Mouse (Mus musculus) hindbrain, postnatal 0 days (tissue): ENCODE measurements around the gene Nkx2-2. TPM values are rescaled to one million over a fixed set of nuclear protein-coding genes. Genes with fewer than 3 reads are reported as not detected.

Source experiments
- ATAC-seq: fragments of 200-750 bp; cut with Nextera tagmentation; 2 replicates; pipeline ENCODE4 v1.8.0; 2017; ENCODE audit warnings: mild to moderate bottlenecking, moderate TSS enrichment, moderate library complexity
- DNase-seq: peaks from one replicate; pipeline ENCODE4 v3.0.0-alpha.2; 2015; ENCODE audit warnings: low spot score
- H3K27ac ChIP-seq: fragments of 300-500 bp; sonication (generic); 2 replicates; pipeline ENCODE4 v1.5.1; 2014; ENCODE audit warnings: mild to moderate bottlenecking
- H3K27me3 ChIP-seq: fragments of 300-500 bp; sonication (generic); 2 replicates; pipeline ENCODE4 v1.6.1; 2014; ENCODE audit warnings: low read length, mixed read lengths; ENCODE audit not compliant: insufficient read depth
- H3K36me3 ChIP-seq: fragments of 300-500 bp; sonication (generic); 2 replicates; pipeline ENCODE4 v1.6.1; 2014; ENCODE audit warnings: low read length, mixed read lengths; ENCODE audit not compliant: insufficient read depth
- H3K4me1 ChIP-seq: fragments of 300-500 bp; sonication (generic); 2 replicates; pipeline ENCODE4 v1.6.1; 2014; ENCODE audit warnings: antibody characterized with exemption, low read length, mixed read lengths; ENCODE audit not compliant: insufficient read depth
- H3K4me2 ChIP-seq: fragments of 300-500 bp; sonication (generic); 2 replicates; pipeline ENCODE4 v1.6.1; 2014; ENCODE audit warnings: low read depth, mild to moderate bottlenecking, low read length, moderate library complexity, mixed read lengths
- H3K4me3 ChIP-seq: fragments of 300-500 bp; sonication (generic); 2 replicates; pipeline ENCODE4 v1.5.1; 2014; ENCODE audit warnings: low read length
- H3K9ac ChIP-seq: fragments of 300-500 bp; sonication (generic); replicated peaks from 2 replicates; pipeline ENCODE4 v1.6.1; 2014; ENCODE audit warnings: mild to moderate bottlenecking, low read length, moderate library complexity, mixed read lengths
- H3K9me3 ChIP-seq: fragments of 300-500 bp; sonication (generic); 2 replicates; pipeline ENCODE4 v1.6.1; 2016; ENCODE audit warnings: low read length, mixed read lengths
- CTCF ChIP-seq: IDR thresholded peaks from 2 replicates; pipeline ENCODE4 v1.5.1; 2016; ENCODE audit warnings: antibody characterized with exemption, control low read depth, low read depth
- WGBS: fragments of 180-500 bp; shearing (Covaris S2); extraction: QIAGEN DNeasy Blood & Tissue Kit; methylation state at CpG from one replicate; pipeline ENCODE4 v1.1.7; 2014; 5-methylcytosine and 5-hydroxymethylcytosine counted together
- polyA plus RNA-seq: library from polyadenylated mRNA; unstranded; fragments of >200 nt; fragmentation: Nextera tagmentation; extraction: Ambion mirVana; gene quantifications from 2 replicates; pipeline ENCODE4 v1.2.1, GENCODE M21; 2015
- total RNA-seq: library from RNA; depleted of rRNA; stranded (reverse); fragments of >200 nt; gene quantifications from 2 replicates; pipeline ENCODE4 v1.2.3, GENCODE M21; 2014

The Nkx2-2 gene
- total and polyA plus RNA-seq, 2 experiments from 2014 or later: 10.5 to 40.7 TPM

- Histone ChIP-seq H3K9ac (no peak overlapping the region), H3K36me3 (no peaks in the 10 kb centered on the region), H3K27me3 (peaks cover 55% of the 10 kb centered on the region), H3K4me2 (peak overlapping the region; percentile 46; the same call in 1 of the 2 replicates), H3K9me3 (no peaks in the 10 kb centered on the region), H3K4me3 (no peak overlapping the region), H3K27ac (peak overlapping the region; percentile 52), H3K4me1 (no peaks in the 10 kb centered on the region)
- DNase-seq: no peak
- 10% methylated on average over 5 of the region's 5 CpGs for WGBS
- ATAC-seq: no peak
- no peak for TF ChIP-seq CTCF
Measured at GRCm38 (mm10) chr2:147181304-147181665, 12.8 kb downstream of the Nkx2-2 start.

- Histone ChIP-seq H3K36me3 (no peaks in the 10 kb centered on the region), H3K4me3 (no peak overlapping the region), H3K27me3 (peaks cover 53% of the 10 kb centered on the region), H3K27ac (peak overlapping the region; percentile 52), H3K9me3 (no peaks in the 10 kb centered on the region), H3K4me1 (no peaks in the 10 kb centered on the region), H3K4me2 (peak overlapping the region; percentile 46; the same call in 1 of the 2 replicates), H3K9ac (no peak overlapping the region)
- TF ChIP-seq CTCF: no peak
- ATAC-seq (peak; percentile 61), DNase-seq (peak; percentile 71)
- WGBS: 6% methylated on average over 32 of the region's 32 CpGs
Measured at GRCm38 (mm10) chr2:147180649-147181303, 13.3 kb downstream of the Nkx2-2 start.

DNA sequence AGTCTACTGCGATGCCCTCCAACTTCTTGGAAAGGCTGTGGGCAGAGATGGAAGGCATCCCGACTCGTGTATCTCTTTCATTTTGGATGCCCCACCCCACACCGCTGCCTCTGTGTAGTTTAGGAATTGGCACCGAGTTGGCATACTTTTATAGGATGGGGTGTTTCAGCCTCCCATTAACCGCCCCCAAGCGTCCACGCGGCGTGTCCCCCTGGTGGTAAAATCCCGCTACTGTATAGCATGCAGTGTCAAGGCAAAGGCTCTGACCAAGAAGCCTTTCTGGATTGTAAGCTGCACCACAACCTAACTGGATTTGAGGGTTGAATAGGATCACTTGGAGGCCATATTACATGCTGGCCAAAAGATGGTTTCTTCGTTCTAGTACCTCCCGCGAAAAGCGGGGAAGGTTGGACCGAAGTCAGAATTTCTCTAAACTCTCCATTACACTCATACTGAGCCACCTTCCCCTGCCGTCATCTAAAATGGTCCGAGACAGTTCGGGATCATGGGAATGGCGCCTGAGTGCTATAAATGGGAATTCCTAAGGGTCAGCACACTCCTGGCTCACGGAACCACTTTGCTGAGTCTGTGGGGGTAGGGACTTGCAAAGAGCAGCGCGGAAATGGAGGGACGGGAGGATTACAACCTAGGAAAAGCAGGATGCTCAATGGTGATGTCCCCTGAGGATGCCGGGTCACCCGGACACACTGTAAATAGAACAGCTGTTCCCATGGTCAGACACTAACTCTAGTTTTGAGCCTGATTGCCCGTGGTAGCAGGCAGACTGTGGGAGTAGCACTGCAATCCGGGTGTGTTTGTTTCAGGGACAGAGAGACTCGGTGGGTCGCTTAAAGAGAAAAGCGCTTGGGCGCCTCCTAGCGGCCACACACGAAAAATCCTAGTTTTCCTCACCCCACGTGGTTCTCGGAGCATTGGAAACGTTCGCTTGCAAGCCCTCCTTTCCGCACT, 15.7 kb downstream of the Nkx2-2 start:
- Histone ChIP-seq H3K4me1 (no peaks in the 10 kb centered on the region), H3K27me3 (peaks cover 46% of the 10 kb centered on the region), H3K9me3 (no peaks in the 10 kb centered on the region), H3K9ac (no peak overlapping the region), H3K36me3 (no peaks in the 10 kb centered on the region), H3K4me2 (peak overlapping the region; percentile 55), H3K27ac (no peak overlapping the region), H3K4me3 (peak overlapping the region; percentile 28)
- WGBS: 1% methylated on average over 39 of the region's 39 CpGs
- peak; percentile 85 for TF ChIP-seq CTCF
- ATAC-seq (peak; percentile 76), DNase-seq (peak; percentile 91)

DNA sequence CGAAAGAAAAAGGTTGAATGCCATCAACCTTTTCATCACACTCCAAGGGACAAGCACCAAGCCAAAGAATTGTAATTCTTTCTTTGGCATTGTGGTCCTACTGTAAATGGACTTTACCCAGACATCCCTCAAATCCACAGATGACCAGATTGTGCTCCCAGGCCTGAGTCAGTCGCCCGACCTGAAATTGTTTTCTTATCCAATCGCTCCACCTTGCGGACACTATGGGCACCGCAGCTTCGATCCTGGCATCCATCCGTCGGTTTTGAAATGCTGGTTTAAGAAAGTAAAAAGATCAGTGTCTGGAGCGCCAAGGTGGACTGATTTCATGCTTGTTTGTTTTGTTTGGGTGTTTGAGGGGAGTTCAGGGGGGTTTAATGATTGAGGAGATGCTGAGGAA, 16.4 kb downstream of the Nkx2-2 start:
- Histone ChIP-seq H3K4me1 (no peaks in the 10 kb centered on the region), H3K27ac (no peak overlapping the region), H3K4me3 (0 out of 2 replicates have a peak overlapping the region, but pooled peaks have one; percentile 28), H3K4me2 (peak overlapping the region; percentile 55), H3K36me3 (no peaks in the 10 kb centered on the region), H3K9ac (no peak overlapping the region), H3K27me3 (peaks cover 41% of the 10 kb centered on the region), H3K9me3 (no peaks in the 10 kb centered on the region)
- WGBS: 9% methylated on average over 10 of the region's 10 CpGs
- ATAC-seq (peak; percentile 44), DNase-seq (peak; percentile 91)
- TF ChIP-seq CTCF: peak; percentile 84

GRCm38 (mm10) chr2:147175296-147175695, 18.7 kb downstream of the Nkx2-2 start:
- no peak for ATAC-seq

DNA sequence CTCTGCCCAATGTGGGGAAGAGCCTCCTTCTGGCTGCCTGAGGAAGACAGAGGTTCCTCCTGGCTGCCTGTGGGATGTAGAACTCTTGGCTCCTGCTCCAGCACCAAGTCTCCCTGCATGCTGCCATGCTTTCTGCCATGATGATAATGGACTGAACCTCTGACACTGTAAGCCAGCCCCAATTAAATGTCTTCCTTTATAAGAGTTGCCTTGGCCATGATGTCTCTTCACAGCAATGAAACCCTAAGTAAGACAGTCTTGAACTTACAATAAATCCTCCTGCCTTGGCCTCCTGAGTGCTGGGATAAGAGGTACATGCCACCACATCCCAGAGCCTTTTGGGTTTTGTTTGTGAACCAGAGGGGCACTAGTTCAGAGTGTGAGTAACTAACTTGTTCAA, 20.3 kb downstream of the Nkx2-2 start:
- H3K9ac ChIP-seq: no peak overlapping the region
- H3K36me3 ChIP-seq: no peaks in the 10 kb centered on the region
- H3K4me2 ChIP-seq: no peak overlapping the region
- H3K27me3 ChIP-seq: peaks cover 9% of the 10 kb centered on the region; the same call in 1 of the 2 replicates
- no peaks in the 10 kb centered on the region for H3K4me1 ChIP-seq
- H3K27ac ChIP-seq: no peak overlapping the region
- TF ChIP-seq CTCF: no peak
- no peak for DNase-seq
- no peak overlapping the region for H3K4me3 ChIP-seq
- ATAC-seq: no peak
- H3K9me3 ChIP-seq: no peaks in the 10 kb centered on the region

More at GRCm38 (mm10) chr2:147175296-147175695, 18.7 kb downstream of the Nkx2-2 start:
- Histone ChIP-seq H3K9ac (no peak overlapping the region), H3K27ac (no peak overlapping the region), H3K4me1 (no peaks in the 10 kb centered on the region), H3K9me3 (no peaks in the 10 kb centered on the region), H3K36me3 (no peaks in the 10 kb centered on the region), H3K27me3 (peaks cover 19% of the 10 kb centered on the region), H3K4me3 (no peak overlapping the region), H3K4me2 (no peak overlapping the region)
- DNase-seq: no peak
- 85% methylated on average over 11 of the region's 11 CpGs for WGBS
- no peak for TF ChIP-seq CTCF
